Mouse (Mus musculus): Measurements from ENCODE around the gene Tnip3. TPM values are rescaled to one million over a fixed set of nuclear protein-coding genes. Genes with fewer than 3 reads are reported as not detected.

Tnip3 gene
- total RNA-seq (2017) = 9.6 and 9.7 TPM in 2 replicates

DNA sequence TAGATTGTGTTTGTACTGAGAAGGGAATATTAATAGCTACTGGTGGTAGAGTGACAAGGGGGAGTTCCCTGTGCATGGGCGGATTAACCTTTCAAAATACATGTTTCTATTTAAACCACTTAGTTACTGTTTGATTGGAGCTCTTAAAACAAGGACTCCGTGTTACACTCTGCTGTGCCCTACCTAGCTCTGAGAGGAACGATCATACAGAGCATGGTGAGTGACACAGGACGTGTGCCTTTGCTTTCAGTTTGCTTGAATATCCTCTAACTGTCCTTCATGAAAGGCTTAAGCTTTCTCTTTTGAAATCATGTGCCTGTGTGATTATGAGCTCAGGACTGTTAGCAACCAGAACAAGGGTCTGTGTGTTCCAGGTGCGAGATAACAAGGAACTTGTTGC lies at the start of gene Tnip3:
Gene Tnip3 (plus strand): TSS at position 122 of the 400 bp plus-strand sequence.
- ATAC-seq (replicated peaks; ENCODE audit: low read depth, poor library complexity, severe bottlenecking) = peak; percentile 30; the same call in 1 of the 2 replicates

DNA sequence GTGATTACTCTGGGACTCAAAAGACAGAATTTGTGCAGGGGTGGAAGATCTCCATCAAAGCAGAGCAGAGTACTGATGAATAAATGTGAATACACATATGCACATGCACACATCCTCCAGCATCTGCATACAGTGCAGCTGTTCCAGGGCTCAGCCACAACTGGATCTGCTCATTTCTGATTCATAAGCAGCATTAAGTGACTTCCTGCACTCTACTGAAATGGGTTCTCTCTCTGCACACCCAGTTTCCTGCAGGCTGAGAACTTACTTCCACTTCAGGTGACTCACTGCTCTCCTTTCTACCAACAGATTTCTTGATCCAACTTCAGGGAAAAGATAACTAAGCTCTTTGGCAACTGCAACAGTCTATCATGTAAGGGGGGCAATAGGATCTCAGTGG lies 26.3 kb upstream of the Tnip3 start:
- ATAC-seq (replicated peaks; ENCODE audit: low read depth, poor library complexity, severe bottlenecking) = no peak

DNA sequence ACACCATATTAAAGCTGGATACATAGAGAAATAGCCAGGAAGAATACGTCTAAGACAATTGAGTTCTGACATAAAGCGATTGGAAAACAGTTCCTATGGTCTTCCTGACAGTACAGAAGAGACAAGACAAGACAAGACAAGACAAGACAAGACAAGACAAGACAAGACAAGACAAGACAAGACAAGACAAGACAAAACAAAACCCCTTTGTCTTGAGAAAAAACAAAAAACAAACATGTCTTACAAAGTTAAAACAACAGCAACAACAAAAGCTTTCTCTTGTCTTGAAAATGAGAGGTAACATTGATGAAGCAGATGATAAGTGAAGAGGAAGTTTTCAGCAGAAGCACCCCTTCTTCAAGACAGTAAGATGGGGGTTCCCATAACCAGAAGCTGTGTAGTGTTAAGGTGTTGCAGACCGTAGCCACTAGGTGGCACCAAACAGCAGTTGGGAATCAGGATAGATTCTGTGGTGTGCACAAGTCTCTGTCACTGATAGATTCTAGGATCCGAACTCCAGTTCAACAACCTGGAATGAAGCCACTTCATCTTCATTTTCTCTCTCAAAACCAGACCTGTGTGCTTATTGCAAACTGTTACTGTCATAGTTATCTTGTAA lies 15.0 kb upstream of the Tnip3 start:
- ATAC-seq (replicated peaks; ENCODE audit: low read depth, poor library complexity, severe bottlenecking) = peak; percentile 99

DNA sequence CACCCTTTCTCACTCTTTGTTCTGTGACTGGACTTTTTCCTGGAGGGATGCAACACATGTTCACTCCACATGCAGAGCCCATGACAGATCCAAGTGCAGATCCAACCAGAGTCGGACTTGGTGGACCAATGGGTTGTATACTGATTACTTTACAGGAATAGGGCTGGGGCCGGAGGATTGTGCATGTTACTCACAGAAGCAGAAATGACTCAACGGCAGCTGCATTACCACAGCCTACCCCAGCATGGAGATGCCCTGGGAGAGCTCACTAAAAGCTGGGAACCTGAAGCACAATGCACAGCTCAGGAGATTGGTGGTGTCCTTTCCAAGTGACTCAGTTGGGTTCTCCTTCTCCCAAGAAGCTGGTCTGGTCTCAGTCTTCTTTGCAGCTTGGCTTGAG lies 11.3 kb upstream of the Tnip3 start:
- ATAC-seq (replicated peaks; ENCODE audit: low read depth, poor library complexity, severe bottlenecking) = no peak

DNA sequence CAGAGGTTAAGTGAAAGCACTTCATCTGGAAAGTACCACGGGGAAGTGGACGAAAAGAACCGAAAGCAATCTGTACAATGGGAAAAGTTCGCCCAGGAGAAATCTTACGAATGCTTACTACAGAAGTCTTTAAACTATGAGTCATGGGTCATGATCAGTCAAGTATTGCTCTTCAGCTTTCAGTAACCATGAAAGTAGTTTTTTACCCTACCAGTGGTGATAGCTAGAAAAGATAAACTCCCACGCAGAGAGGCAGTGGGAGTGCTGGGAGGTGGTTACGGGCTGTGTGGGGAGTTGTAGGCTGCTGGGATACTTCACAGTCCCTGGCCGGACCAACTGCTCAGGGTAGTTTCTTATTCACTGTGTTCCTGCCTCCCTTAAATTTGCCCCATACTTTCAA lies 8.4 kb upstream of the Tnip3 start:
- no peak for ATAC-seq (replicated peaks; ENCODE audit: low read depth, poor library complexity, severe bottlenecking)

DNA sequence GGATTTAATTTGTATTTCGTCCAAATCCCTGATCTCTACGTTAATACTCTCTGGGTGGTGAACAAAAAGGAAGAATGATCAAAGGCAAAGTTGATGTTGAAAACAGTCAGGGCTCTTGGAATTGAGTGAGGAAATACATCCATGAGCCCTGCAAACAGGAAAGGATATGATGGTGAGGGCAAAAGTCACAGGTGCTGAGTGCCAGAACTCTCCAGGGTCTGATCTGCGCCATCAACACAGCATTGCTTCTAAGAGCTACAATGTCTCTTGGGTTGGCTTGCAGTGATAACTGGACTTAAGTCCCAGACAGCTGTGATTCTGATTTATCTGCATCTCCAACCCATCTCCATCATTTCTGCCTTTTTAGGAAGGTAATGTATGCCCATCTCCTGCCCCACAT lies 4.3 kb upstream of the Tnip3 start:
- no peak for ATAC-seq (replicated peaks; ENCODE audit: low read depth, poor library complexity, severe bottlenecking)

DNA sequence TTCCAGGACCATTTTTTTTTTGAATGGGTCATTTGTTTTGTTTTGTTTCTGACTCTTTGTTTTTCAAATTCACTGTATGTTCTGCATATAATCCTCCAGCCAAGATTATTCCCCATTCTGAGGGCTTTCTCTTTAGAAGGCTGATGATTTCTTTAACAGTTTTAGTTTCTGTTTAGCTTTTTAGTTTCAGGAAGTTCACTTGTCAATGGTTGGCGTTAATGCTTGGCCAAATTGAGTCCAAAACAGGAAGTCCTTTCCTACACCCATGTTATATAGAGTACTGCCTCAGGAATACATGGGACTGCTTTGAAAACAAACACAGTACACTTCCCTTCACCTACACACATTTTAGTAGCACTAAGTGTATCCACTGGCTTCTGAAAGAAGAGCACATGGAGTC lies 2.8 kb downstream of the Tnip3 start:
- peak; percentile 82 for ATAC-seq (replicated peaks; ENCODE audit: low read depth, poor library complexity, severe bottlenecking)

DNA sequence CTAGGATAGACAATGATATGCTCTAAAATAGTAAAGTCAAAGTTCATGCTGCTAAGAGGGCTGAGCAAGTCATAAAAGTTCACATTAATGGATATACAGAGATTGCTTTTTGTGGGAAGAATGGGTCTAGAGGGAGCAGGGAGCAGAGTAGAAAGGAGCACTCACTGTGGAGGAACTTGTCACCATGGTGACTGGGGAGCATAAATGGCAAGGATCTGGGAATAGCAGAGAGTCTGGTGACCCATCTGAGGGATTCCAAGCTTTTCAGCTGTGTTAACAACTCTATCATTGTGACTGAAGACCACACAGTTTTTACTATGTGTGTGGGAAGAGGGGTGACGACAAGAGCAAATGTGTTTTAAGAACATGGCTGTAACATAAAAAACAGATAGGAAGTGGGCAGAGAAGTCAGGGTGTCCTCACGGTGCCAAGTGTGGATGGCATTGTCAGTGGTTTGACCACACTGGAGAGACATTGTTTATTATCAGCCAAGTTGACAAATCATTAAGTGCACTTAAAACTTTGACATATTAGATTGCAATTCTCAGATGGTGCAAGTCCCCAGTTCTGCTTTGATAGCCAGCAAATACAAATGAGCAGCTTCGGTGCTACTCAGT lies 6.2 kb downstream of the Tnip3 start:
- peak; percentile 69 for ATAC-seq (replicated peaks; ENCODE audit: low read depth, poor library complexity, severe bottlenecking)

DNA sequence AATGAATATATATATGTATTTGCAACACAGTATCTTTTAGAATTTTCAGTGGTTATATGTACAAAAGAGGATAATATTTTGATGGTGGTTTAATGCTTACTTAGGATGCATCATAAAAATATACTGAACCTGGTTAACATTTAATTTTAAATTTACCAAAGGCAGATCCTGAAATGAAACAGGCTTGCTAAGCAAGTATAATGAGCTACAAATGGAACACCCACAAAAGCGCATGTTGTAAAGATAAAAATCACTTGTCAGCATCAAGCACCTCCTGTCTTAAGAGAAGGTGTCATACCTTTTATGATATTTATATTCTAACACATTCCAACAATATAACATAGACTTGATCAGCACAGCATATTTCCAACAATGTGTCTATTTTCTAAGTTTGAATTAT lies 8.6 kb downstream of the Tnip3 start:
- no peak for ATAC-seq (replicated peaks; ENCODE audit: low read depth, poor library complexity, severe bottlenecking)

DNA sequence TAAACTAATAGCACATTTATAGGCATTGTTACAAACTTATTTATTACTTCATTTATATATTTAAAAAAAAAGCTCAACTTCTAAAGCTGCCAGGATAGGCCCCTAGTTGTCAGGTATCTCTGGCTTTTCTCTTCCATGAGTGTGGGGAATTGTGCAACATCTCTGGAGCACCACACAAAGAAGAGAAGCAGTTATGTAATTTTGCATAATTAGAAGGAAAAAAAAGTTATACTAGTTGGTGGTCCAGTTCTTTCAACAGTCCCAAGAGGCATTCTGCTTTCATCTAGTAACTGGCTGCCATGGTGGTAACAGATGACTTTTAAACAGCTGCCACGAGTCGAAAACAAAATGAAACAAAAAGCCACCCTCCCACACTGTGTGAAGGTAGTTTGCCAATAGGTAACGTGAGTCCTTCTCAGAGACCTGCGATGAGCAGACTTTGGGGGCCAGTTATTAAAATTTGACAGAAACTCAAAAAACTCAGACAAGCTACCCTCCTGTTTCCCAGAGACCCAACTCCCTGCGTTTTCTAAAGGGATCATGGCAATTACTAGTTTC lies 12.3 kb downstream of the Tnip3 start:
- 0 out of 2 replicates have a peak, but pooled peaks have one; percentile 32 for ATAC-seq (replicated peaks; ENCODE audit: low read depth, poor library complexity, severe bottlenecking)

DNA sequence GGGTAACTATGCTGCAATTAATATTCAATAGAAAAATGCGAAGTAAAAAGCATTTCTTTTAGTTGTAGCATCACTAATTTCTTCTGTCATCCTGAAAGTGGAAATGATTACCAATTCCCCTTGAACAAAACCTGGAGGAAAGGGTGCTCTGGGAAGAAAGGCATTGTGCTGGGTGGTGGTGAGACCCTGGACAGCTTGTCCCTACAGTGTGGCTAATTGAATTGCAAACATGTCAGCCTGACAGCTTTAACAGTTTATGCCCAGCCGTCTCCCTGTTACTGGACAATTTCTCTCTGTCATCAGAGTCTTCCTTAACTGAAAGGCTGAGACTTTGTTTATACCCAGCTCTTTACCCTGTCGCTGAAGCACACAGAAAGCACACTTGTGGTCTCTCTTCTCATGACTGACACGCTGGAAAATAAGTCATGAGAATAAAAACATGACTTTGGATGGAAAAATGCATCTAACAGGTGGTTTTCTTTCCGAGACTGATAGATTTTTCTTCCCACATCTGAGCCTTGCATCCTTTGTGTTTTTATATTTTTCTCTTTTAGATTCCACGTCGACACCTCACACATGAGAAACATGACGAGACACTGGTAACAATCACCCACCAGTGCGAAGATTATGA lies 13.0 kb downstream of the Tnip3 start:
- no peak for ATAC-seq (replicated peaks; ENCODE audit: low read depth, poor library complexity, severe bottlenecking)

DNA sequence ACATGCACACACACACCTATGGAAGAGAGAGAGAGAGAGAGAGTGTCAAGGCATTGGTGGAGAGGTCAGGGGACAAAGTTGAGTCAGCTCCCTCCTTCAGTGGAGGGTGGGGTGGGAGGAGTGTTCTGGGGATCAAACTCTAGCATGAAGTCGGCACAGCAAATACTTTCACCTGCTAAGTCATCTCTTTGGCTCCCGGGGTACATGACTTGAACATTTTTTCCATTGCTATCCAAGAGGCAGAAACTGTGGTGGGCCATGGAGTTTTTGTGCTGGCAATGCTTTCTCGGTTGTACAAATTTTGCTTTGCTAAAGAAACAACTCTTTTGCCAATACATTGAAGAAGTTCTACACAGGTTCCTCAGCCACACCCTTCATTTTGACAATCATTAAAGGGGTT lies 13.8 kb downstream of the Tnip3 start:
- no peak for ATAC-seq (replicated peaks; ENCODE audit: low read depth, poor library complexity, severe bottlenecking)

DNA sequence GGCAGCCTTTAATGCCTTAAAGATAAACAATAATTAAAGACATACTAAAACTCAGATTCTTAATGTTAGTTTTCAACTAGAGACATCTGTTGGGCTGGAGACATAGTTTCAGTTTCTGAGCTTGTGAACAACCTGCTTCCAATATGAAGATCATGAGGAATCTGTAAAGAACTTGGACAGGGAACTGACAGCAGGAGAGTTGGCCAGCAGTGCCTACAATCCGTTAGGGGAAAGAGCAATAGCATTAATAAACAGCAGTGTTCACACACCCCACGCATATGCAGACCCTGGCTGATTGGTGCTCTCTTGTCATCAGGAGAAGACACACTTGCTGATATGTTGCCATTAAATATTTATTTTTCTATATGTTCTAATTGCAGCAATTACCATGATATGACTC lies 15.0 kb downstream of the Tnip3 start:
- ATAC-seq (replicated peaks; ENCODE audit: low read depth, poor library complexity, severe bottlenecking) = no peak

DNA sequence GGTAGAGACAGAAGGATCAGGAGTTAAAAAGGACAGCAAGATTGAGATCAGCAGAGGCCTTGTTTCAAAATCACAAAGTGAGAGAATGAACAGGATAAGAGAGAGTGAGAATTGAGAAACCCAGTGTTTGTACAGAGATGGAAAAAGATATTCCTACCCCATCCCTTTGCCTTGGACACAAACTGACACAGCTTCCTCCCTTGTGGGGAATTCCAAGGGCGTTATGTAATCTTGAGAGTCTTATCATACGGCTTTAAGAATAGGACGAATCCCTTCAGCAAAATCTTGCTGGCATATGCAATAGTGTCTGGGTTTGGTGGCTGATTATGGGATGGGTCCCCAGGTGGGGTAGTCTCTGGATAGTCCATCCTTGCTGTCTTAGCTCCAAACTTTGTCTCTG lies 16.0 kb downstream of the Tnip3 start:
- no peak for ATAC-seq (replicated peaks; ENCODE audit: low read depth, poor library complexity, severe bottlenecking)

DNA sequence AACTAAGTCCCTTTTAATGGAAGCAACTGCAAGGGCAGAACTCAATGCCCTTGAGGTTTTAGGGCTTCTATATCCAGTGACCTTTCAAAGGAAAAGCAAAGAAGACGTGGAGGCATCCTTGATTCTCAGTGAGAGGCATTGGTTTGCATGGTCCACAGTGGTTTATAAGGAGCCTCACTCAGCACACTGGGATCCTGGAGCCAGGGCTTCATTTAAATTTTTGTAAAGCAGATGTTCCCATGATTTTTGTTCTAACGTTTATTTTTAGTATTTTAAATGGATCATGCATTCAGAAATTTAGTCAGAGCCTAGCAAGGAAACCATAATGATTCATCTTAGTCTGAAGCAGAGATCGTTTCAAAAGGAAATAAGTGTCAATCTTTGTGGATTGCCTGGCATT lies 17.3 kb downstream of the Tnip3 start:
- no peak for ATAC-seq (replicated peaks; ENCODE audit: low read depth, poor library complexity, severe bottlenecking)

DNA sequence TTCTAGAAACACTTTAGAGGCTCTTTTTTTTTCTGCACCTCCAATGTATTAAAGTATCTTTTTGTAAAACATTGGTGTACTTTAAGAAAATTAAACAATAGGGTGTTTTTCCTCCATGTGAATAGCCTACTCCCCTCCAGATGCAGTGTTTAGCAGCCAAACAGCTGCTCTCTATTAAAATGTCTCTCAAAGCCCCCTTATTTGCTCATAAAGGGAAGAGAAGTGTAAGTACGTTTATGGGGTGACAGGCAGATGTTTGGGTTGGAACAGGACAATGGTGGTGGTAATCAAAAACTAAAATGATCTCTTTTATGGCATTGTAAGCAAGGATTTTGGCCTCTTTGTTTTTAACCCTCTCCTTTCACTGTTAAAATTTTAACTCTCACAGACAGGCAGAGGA lies 17.8 kb downstream of the Tnip3 start:
- ATAC-seq (replicated peaks; ENCODE audit: low read depth, poor library complexity, severe bottlenecking) = no peak

DNA sequence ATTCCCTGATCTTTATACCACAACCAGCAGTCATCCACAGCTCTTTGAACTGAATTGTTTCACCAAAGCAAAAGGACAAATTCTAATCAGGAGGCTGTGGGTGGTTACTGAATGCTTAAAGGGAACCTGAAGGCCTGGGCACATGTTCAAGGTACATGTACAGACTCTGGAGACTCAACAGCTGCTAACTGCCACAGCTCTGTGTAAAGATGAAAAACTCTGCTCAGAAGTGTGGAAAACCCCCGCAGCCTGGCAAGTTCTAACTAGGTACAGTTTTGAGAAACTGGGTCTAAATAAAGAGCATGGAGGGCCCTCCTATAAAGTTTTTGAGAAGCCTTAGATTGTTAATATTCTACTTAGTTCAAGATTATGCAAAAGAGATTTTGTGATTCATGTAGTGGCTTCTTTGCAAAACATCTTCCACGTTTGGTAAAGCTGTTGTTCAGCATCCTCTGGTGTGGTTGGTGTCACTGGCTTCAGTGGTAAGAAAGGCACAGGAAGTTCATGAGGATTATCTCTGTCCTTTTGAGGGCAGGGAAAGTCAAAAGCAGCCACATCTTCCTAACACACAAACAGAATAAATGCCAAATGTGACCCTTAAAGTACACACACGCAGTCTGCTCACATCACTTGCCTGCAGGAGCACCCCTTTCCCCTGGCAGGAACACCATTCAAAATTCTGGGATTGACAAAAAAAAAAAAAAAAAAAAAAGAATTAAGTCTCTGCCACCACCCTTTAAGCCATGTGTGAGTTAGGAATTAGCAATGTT lies 39.0 kb downstream of the Tnip3 start:
- no peak for ATAC-seq (replicated peaks; ENCODE audit: low read depth, poor library complexity, severe bottlenecking)

DNA sequence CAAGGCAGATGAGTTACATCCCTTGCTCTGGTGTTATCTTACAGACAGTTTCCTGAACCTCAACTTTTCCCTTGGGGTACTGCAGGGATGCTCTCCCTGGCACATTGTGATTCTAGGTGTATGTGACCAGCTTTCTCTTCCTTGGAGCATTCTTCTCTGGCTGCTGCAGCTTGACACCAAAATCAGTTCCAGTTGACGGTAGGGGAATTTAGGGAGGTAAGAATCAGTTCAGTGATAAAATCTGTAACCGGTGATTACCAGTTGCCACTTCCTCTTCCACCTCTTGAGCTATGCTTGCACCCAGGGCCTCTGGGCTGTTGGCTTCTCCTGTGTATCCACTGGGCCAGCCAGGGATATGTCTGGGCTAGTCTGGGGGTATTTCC lies 39.5 kb downstream of the Tnip3 start:
- 0 out of 2 replicates have a peak, but pooled peaks have one; percentile 18 for ATAC-seq (replicated peaks; ENCODE audit: low read depth, poor library complexity, severe bottlenecking)

DNA sequence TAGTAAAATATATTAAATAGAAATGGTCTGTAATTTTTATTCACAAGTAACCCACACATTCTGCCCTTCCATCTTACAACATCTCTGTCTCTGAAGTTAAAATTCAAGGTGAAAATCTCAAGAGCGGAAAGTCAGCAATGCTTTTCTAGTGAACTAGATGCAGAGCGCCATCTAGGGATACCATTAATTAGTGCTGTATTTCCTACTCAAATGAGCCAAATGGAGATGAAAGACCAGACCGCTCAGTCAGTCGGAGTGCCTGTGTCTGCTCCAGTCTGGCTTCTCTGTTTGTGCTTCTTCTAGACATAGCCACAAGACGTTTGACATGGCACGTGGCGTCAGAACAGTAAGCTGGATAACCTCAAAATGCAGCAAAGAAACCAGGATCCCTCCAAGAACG lies 44.6 kb downstream of the Tnip3 start:
- peak; percentile 86 for ATAC-seq (replicated peaks; ENCODE audit: low read depth, poor library complexity, severe bottlenecking)

DNA sequence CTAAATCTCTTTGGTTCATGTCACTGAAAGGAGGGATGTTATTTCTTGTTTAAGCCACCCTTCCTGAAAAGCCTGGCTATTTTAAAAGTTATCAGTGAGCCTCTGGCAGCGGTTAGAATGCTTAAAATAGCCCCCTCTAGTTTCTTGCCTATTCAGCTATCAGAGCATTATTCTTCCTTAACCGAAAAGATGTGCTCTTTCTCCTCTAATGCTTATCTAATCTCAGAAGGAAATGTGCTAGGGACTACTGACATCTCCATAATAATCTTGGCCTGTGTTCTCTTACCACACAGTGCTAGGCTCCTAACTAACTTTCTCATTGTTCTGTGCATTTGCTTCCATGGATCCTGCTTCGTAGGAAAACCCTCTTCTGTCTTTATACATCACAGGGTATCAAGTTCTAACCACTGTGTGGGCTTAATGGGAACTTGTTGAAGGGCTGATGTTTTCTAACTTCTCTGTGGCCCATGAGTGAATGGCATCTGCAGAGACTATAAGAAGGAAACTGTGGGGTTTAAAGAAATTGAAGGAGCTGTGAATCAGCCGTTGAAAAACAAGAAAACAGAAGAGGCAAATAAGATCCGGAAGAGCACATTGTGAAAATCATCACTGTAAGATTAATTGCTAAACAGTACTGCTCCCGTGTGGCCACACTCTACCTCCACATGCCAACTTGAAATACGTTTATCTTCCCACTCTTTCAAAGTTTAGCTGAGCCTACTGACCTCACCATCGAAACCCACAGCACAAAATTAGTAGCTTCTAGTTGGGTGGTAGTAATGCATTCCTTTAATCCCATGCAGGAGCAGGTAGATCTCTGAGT lies 53.2 kb downstream of the Tnip3 start:
- ATAC-seq (replicated peaks; ENCODE audit: low read depth, poor library complexity, severe bottlenecking) = peak; percentile 54

Data from common myeloid progenitor, adult 5-6 weeks (primary cell).